Mouse (Mus musculus) liver, postnatal 0 days (tissue): ENCODE measurements around the gene Gm17606. TPM values are rescaled to one million over a fixed set of nuclear protein-coding genes. Genes with fewer than 3 reads are reported as not detected.

Experiments
- ATAC-seq: fragments of 200-750 bp; cut with Nextera tagmentation; 2 replicates; pipeline ENCODE4 v1.8.0; 2017; ENCODE audit warnings: mild to moderate bottlenecking, moderate library complexity
- DNase-seq: peaks from one replicate; pipeline ENCODE4 v3.0.0-alpha.2; 2016
- H3K27ac ChIP-seq: fragments of 300-500 bp; sonication (generic); 2 replicates; pipeline ENCODE4 v1.5.1; 2014; ENCODE audit warnings: antibody characterized with exemption, moderate library complexity, mild to moderate bottlenecking, low read depth
- H3K27me3 ChIP-seq: fragments of 300-500 bp; sonication (generic); 2 replicates; pipeline ENCODE4 v1.6.1; 2014; ENCODE audit warnings: low read length, control low read depth, mixed read lengths; ENCODE audit not compliant: insufficient read depth
- H3K36me3 ChIP-seq: fragments of 300-500 bp; sonication (generic); replicated peaks from 2 replicates; pipeline ENCODE4 v1.6.1; 2014; ENCODE audit warnings: mild to moderate bottlenecking, control low read depth, low read length, moderate library complexity, mixed read lengths; ENCODE audit not compliant: insufficient read depth
- H3K4me1 ChIP-seq: fragments of 300-500 bp; sonication (generic); 2 replicates; pipeline ENCODE4 v1.6.1; 2014; ENCODE audit warnings: antibody characterized with exemption, mild to moderate bottlenecking, control low read depth; ENCODE audit not compliant: insufficient read depth
- H3K4me2 ChIP-seq: fragments of 300-500 bp; sonication (generic); 2 replicates; pipeline ENCODE4 v1.6.1; 2014; ENCODE audit warnings: low read depth, mild to moderate bottlenecking, low read length, moderate library complexity, mixed read lengths
- H3K4me3 ChIP-seq: fragments of 300-500 bp; sonication (generic); 2 replicates; pipeline ENCODE4 v1.5.1; 2014; ENCODE audit warnings: low read depth, low read length
- H3K9ac ChIP-seq: fragments of 300-500 bp; sonication (generic); replicated peaks from 2 replicates; pipeline ENCODE4 v1.6.1; 2014; ENCODE audit warnings: mild to moderate bottlenecking, moderate library complexity
- H3K9me3 ChIP-seq: fragments of 300-500 bp; sonication (generic); 2 replicates; pipeline ENCODE4 v1.6.1; 2016; ENCODE audit warnings: mild to moderate bottlenecking, control low read depth, low read length, mixed read lengths
- CTCF ChIP-seq: sonication (generic); IDR thresholded peaks from 2 replicates; pipeline ENCODE4 v1.5.1; 2016; ENCODE audit warnings: antibody characterized with exemption, low read depth
- EP300 ChIP-seq: IDR thresholded peaks from 2 replicates; pipeline ENCODE4 v1.6.1; 2016; ENCODE audit warnings: antibody characterized with exemption, low read depth, mild to moderate bottlenecking
- WGBS: fragments of 180-500 bp; shearing (Covaris S2); extraction: QIAGEN DNeasy Blood & Tissue Kit; methylation state at CpG from one replicate; pipeline ENCODE4 v1.1.7; 2014; ENCODE audit not compliant: insufficient replicate concordance; 5-methylcytosine and 5-hydroxymethylcytosine counted together
- polyA plus RNA-seq: library from polyadenylated mRNA; unstranded; fragments of >200 nt; fragmentation: Nextera tagmentation; extraction: Ambion mirVana; gene quantifications from 2 replicates; pipeline ENCODE4 v1.2.1, GENCODE M21; 2015

Gene Gm17606
- polyA plus RNA-seq, 1 experiment from 2014 or later: not detected

GRCm38 (mm10) chr14:54617897-54618365 is 22.8 kb upstream of the Gm17606 start, which contains the start of gene Psmb5:
Gene Psmb5, minus strand, starts transcription at chr14:54618022.
- peak within 1 kb of the TSS; percentile 75 for H3K9ac ChIP-seq

DNA sequence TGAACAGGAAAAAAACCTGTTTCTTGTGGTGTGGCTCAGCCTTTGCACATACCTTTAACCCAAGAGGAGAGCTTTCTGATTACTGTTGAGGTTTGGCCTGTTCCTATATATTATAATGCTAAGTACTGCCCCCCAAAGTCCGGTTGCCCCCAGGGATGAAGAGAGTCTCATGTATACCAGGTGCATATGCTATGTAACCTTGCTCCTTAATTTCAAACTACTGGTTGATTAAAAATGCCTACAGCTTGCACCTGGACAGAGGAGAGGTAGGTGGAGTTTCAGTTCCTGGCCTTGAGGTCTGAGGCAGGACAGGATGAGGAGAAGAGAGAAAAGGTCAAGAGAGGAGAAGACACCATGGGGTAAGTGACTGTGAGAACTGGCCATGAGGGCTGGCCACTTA is 19.6 kb upstream of the Gm17606 start, which contains the start of gene Psmb11:
Gene Psmb11 (plus strand): TSS at position 301 of the 400 bp plus-strand sequence.
- no peak within 1 kb of the TSS for H3K4me3 ChIP-seq
- H3K9me3 ChIP-seq: no peaks in the 10 kb centered on the region
- no peak within 1 kb of the TSS for H3K9ac ChIP-seq
- ATAC-seq: no peak
- peaks cover 10% of the 10 kb centered on the region; the same call in 1 of the 2 replicates for H3K4me1 ChIP-seq
- 91% methylated on average over 1 of the region's 1 CpGs for WGBS
- no peaks in the 10 kb centered on the region for H3K27me3 ChIP-seq
- no peak within 1 kb of the TSS for H3K4me2 ChIP-seq
- no peaks in the 10 kb centered on the region for H3K36me3 ChIP-seq
- no peak within 1 kb of the TSS for H3K27ac ChIP-seq
- no peak for DNase-seq
- TF ChIP-seq EP300 (no peak), CTCF (no peak)

More at GRCm38 (mm10) chr14:54617897-54618365, 22.8 kb upstream of the Gm17606 start, which contains the start of gene Psmb5:
- Histone ChIP-seq H3K36me3 (peaks cover 11% of the 10 kb centered on the region), H3K4me1 (peaks cover 10% of the 10 kb centered on the region; the same call in 1 of the 2 replicates), H3K9me3 (no peaks in the 10 kb centered on the region), H3K4me3 (peak within 1 kb of the TSS; percentile 81), H3K27me3 (no peaks in the 10 kb centered on the region), H3K27ac (peak within 1 kb of the TSS; percentile 71), H3K4me2 (peak within 1 kb of the TSS; percentile 82)
- under 1% methylated on average over 20 of the region's 25 CpGs for WGBS
- ATAC-seq (peak; percentile 95), DNase-seq (peak; percentile 90)
- peak; percentile 34; the same call in 1 of the 2 replicates for TF ChIP-seq EP300
- TF ChIP-seq CTCF: no peak

- DNase-seq: no peak
- no peak overlapping the region for H3K4me3 ChIP-seq
- H3K9ac ChIP-seq: no peak overlapping the region
- H3K27ac ChIP-seq: no peak overlapping the region
- no peak overlapping the region for H3K4me2 ChIP-seq
- 62% methylated on average over 6 of the region's 6 CpGs for WGBS
- H3K9me3 ChIP-seq: no peaks in the 10 kb centered on the region
- no peaks in the 10 kb centered on the region for H3K36me3 ChIP-seq
- H3K27me3 ChIP-seq: no peaks in the 10 kb centered on the region
- no peak for ATAC-seq
- no peaks in the 10 kb centered on the region for H3K4me1 ChIP-seq
- TF ChIP-seq EP300 (no peak), CTCF (no peak)
These were observed 17.4 kb upstream of the Gm17606 start for GRCm38 (mm10) chr14:54623334-54623733.

DNA sequence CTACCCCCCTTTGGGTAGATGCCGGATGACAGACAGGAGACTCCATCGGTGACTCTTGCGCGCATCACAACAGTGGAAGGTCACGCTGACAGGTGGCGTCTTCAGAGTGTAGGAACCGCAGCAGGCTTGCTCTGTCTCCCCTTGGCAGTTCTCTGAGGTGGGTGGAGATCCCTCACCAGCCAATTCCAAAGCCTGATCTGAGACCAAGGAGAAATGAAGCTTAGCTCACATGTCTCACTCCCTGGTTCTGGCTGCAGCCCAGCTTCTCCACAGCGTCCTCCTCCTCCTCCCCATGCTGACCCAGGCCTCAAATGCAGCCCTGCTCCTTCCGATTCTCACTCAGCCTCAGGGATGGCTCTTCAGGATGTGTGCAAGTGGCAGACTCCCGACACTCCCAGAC is 15.8 kb upstream of the Gm17606 start:
- 74% methylated on average over 10 of the region's 10 CpGs for WGBS
- Histone ChIP-seq H3K36me3 (no peaks in the 10 kb centered on the region), H3K27me3 (no peaks in the 10 kb centered on the region), H3K4me1 (no peaks in the 10 kb centered on the region), H3K27ac (no peak overlapping the region), H3K9me3 (no peaks in the 10 kb centered on the region), H3K9ac (no peak overlapping the region), H3K4me3 (no peak overlapping the region), H3K4me2 (no peak overlapping the region)
- TF ChIP-seq EP300: no peak
- no peak for TF ChIP-seq CTCF
- DNase-seq (no peak), ATAC-seq (no peak)

DNA sequence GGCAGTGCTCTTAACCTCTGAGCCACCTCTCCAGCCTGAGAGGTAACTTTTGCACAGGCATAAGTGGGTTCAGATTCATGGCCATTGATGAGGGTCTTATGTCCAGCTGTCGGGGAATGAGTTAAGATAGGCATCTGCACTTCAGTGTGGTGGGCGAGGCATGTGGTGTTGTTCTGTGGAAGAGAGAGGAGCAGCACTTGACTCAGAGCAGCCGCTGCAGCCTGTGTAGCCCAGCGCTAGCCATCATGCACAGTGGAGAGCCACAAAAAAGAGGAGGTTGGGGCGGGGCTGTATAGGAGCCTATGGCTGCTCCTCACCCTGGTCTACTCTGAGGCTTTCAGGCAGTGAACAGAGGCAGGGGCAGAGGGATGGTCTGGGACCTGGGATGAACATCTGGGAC is 12.6 kb upstream of the Gm17606 start:
- TF ChIP-seq CTCF: no peak
- TF ChIP-seq EP300: no peak
- no peak for DNase-seq
- H3K9me3 ChIP-seq: no peaks in the 10 kb centered on the region
- 63% methylated on average over 5 of the region's 5 CpGs for WGBS
- no peaks in the 10 kb centered on the region for H3K4me1 ChIP-seq
- no peak overlapping the region for H3K27ac ChIP-seq
- H3K4me2 ChIP-seq: no peak overlapping the region
- H3K27me3 ChIP-seq: no peaks in the 10 kb centered on the region
- no peak for ATAC-seq
- H3K4me3 ChIP-seq: no peak overlapping the region
- H3K9ac ChIP-seq: no peak overlapping the region
- 0 out of 2 replicates have a peak, but pooled peaks cover 2% of the 10 kb centered on the region for H3K36me3 ChIP-seq

- no peak for TF ChIP-seq CTCF
- Histone ChIP-seq H3K9ac (no peak overlapping the region), H3K27me3 (no peaks in the 10 kb centered on the region), H3K4me3 (no peak overlapping the region), H3K27ac (no peak overlapping the region), H3K9me3 (no peaks in the 10 kb centered on the region), H3K4me2 (no peak overlapping the region), H3K36me3 (peaks cover 2% of the 10 kb centered on the region; the same call in 1 of the 2 replicates), H3K4me1 (no peaks in the 10 kb centered on the region)
- 72% methylated on average over 2 of the region's 2 CpGs for WGBS
- no peak for DNase-seq
- ATAC-seq: no peak
These were observed 11.0 kb upstream of the Gm17606 start for GRCm38 (mm10) chr14:54629797-54630196.
